Mouse (Mus musculus): ENCODE measurements at regions not wholly inside any gene's neighbourhood (a gene's known extent, or its start where the extent isn't known, plus 50 kb on each side); places are given as distances from the start of the nearest gene placed in this dataset.
"Not testable (repeated sequence)": the region's sequence is repeated elsewhere in the genome, so short reads cannot be mapped to it uniquely, and the experiment has no call there.

DNA sequence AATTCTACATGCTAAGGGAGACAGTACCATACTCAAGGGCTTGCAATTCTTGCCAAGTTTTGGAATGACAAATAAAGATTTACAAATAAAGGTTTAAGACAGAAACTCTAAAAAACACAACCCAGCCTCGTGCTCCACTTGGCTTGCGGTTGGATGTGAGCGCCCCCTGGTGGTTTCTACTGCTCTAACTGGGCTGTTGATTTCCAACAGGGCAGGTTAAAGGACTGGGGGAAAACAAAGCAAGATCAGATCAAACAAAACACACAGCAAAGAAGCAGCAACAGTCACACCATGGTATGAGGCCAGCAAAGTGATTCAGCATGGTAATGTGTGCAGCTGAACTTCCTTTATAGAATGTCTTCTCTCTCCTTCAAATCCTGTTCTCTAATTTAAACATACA is 339.2 kb downstream of the Adam3 start:
- peak; percentile 93 for DNase-seq

DNA sequence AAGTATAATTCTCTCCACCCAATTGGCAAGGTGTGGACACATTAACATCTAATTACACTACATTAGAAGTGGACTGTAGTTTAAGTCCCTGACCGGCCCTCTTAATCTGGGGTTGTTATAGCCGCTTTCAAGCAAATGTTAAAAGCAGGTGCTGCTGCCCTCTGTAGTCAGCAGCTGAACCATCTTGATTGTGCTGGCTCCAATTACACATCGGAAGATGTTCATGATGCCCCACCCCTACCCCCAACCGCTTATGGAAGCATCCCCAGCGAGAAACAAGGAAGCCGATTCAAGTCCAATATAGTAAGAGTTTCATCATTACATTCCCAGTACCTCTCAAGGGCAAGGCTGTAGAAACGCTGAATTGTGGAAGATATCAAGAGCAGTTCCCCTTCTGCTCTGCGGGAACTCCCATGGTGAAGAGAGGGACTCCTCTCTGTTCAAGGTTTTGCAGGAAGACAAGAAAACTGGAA is 341.7 kb downstream of the Adam3 start:
- DNase-seq: no peak

DNA sequence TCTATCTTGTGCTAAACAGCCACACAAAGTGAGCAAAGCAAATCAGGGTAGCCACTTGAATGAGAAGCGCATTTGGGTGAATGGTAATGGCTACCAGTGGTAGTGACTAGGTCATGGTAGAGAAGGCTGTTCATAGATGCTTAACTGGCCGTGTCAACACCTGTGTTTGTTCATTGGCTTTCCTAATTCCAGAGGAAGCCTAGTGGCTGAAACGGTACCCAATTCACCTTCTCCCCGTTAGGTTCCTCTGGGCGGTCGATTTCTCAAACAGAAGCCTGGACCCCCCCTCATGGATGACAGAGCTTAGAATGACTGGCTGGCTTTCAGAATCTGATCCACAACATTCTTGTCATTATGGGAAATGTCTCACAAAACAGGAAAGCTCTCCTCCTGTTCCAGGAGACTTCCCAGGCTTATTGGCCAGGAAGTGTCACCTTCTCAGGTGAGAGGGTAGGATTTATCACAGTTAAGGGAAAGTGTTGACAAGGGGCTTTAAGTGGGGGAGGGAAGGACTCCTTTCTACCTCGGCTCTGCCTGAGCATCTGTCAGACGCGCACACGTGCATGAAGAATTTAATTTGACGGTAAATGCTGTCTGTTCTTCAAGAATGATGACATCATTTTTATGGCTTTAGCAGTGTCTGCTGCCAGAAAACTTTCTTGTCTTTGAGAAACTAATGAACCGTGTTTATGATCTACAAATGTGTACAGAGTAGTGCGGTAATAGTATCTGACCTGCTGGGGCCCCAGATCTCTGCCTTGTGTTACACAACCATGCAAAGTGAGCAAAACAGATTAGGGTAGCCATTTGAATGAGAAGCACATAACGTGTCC is 342.3 kb downstream of the Adam3 start:
- DNase-seq: no peak

DNA sequence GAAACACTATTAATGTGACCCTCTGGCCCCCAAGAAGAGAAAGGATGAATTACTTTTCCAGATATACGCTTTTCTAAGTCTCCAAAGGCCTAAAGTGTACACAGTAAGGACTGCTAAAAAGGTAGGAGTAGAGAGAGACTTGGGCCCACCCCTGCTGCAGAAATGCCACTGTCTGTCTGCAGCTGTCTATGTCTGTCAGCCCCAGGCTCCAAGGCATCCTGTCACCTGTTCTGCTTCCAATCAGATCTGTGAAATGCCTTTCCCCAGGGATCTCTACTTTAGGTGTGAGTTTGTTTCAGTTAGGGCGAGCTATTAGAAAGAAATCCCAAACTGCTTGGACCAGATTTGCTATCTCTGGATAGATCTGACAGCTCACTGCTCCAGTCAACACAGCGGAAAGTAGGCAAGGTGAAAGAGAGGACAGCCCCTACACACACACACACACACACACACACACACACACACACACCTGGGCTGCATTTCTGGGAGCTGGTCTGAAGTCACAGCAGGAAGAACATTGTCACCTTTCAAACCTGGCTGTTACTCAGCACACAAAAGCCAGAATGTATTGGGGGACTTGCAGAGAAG is 343.9 kb downstream of the Adam3 start:
- no peak for DNase-seq

DNA sequence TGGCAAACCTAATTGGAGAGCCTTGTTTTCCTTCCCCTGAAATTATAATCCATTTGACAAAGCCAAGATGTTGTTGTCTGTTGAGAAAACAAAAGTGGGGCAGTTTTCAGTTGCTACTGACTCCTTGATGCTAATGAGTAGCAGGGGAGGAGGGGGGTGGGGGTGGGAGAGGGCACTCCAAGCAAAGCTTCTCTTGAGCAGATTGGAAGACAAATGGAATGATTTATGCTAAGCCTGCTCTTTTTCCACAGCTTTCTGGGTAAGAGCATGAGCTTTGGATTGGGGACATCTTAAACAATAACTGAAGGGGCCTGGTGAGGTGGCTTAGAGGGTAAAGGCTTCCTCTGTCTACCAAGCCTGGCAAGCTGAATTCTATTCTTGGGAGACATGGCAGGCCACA is 347.6 kb downstream of the Adam3 start:
- DNase-seq: no peak

DNA sequence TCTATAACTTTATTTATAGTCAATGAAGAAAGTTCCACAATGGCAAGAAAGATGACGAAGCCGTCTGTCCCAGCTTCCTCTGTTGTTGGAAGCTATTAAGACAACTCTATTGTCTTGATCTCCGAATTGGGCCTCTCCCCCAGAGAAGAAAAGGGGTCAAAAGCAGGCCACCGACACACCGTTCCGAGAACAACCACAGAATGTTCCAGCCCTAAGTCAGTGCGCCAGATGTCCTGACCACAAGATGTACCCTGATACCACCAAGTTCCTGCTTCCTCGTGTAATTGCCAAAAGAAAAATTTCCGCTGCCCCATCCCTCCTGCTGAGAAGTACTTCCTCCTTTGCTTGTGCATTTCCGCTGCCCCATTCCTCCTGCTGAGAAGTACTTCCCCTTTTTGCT is 348.8 kb downstream of the Adam3 start:
- DNase-seq: not testable (repeated sequence)

DNA sequence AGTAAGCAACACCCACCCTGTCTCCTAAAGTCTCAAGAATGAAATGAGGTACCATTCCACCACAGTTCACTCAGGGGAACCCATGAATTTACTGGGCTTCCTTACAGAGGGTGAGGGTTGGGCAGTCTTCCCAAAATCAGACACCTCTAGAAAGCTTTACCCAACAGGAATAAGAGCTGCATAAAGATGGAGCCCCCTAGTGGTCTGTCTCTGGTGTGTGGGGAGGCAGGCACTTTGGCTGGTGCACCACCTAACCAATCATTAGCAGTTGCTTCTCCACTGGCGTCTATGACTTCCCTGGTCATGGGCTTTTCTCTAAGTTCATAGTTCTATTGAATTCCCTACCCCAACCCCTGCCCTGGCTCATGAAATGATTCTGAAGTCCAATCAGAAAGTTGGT is 351.1 kb downstream of the Adam3 start:
- DNase-seq: no peak

DNA sequence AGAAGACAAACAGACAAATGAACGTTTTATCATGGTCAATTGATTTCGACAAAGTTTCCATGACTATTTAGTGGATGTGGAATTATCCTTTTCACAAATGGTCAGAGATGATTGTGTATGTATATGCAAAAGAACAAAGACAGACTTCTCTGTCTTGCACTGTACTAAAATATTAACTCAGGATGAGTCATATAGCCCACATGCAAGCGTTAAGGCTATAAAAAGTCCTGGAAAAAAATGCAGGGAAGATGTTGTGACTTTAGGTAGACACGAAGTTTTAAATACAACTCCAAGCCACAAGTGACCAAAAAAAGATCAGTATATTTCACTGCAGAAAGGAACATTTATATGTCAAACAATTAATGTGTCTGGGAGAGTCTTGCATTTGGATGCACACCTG is 353.6 kb downstream of the Adam3 start:
- no peak for DNase-seq

DNA sequence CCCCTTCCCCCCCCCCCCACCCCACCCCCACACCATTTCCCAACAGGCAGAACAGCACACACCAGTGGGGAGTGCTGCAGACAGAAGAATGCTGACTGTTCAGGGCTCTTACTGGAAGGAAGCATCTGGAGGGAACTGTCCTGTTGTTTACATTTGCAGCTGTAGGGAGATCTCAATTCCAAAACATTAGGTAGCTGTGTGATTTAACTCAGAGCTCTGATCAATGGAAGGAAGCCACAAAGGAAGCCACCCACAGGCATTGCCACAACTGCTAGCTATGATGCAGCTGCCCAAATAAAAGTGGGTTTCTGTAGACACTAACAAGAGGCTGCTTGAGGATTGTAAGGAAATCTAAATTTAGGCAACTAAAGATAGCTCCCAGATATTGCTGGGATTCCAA is 359.7 kb downstream of the Adam3 start:
- DNase-seq: no peak

DNA sequence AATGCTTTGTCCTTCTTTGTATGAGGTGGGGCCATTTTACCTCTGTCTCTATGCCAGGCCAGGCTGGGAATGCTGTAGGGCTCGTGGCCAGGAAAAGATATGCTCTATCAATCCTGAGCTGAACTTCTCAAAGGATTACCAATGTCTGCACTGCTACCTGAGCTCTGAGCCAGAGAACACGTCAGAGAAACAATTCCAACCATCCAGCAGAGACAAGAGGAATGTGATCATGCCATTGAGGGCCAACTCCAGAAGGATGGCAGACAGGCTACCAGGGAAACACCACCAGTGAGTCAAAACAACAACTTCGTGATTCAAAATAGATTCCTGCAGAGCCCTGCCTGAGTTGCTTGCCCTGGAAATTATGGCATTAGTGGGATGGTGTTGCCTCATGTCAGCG is 361.0 kb downstream of the Adam3 start:
- no peak for DNase-seq

DNA sequence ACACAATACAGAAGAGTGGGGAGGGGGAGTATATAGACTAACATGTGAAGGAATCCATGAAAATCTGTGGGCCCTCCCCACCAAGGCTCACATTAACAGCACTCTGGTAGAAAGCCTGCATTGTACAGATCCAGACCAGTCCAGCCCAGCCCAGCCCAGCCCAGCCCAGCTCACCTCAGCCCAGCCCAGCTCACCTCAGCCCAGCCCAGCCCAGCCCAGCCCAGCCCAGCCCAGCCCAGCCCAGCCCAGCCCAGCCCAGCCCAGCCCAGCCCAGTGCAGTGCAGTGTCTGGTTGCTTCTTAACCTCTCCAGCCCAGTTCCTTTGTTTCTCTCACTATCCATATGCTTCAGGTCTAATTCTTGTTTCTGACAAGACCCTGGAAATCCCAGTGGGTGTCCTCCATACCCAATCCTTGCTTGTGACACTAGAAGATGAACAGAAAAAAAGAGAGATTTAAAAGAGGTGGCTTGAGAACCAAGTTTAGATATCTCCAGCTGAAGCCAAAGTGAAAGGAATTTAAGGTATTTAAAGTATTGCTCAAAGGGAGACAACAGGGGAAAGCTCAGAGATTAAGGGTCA is 366.5 kb downstream of the Adam3 start:
- no peak for DNase-seq

DNA sequence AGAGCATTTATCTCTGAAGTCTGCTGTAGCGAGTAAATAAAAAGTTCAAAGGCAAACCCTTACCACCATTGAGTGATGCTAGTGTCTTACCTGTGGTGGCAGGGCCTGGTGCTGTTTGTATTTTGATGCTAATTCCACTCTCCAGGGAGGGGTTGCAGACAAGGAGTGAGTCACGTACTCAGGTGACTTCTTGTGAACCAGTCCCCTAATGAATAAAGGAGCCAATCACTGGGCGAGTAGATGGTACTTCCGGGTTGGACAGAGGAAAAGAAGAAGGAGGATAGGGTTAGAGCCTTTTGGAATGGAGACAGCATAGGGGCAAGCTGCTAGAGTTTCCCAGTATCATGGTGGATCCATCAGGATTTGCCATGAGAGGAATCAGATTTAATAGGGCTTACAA is 370.5 kb downstream of the Adam3 start:
- DNase-seq: no peak

DNA sequence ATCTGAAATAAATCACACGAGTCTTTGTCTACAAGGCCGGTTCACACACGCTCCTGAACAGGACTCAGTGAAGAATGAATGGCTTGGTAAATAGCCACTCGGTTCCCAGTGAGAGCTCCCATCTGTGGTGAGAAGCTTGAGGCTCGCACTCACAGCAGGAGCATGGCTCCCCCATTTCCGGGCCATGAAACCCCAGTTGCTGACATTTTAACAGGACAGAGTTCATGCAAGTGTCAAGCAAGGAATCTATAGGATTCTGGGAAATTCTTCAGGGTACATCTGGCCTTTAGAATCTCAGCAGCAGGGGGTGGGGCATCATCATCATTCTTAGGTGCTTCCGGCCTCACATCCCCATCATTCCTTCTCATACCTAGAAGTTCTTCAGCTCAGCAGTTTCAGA is 371.8 kb downstream of the Adam3 start:
- no peak for DNase-seq

DNA sequence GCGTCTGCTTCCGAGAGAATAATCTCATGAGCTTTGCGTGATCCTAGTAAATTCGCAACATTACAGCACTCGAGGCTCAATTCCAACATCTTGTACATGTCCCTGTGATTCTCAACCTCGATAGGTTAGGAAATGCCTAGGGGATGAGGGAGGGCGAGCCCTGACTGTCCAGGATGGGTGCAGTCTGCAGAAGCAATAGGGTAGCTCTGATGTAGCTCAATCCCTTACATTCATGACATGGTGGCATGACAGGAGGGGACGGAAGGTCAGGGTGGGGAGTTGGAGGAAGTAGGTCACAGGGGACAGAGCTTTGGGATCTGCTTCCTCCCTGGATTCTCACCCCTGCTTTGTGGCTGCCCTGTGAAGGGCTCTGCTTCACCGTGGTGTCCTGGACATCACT is 373.3 kb downstream of the Adam3 start:
- no peak for DNase-seq

DNA sequence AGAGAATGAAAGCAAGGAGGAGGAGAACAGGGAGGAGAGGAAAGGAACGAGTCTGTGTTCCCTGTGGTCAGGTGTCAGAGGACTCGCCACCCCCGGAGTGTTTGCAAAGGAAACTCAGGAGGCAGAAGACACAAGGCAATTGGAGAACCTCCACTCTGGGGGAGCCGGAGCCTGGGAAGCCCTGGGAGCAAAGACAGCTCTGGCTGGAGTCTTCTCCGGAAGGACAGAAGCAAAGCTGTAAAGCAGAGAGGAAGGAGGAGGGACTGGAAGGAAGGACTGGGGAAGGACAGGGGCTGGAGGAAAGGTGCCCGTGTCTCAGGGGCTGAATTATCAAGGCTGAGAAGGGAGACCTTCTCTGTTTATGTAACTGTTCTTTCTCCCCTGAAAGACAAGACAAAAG is 373.9 kb downstream of the Adam3 start:
- DNase-seq: no peak

DNA sequence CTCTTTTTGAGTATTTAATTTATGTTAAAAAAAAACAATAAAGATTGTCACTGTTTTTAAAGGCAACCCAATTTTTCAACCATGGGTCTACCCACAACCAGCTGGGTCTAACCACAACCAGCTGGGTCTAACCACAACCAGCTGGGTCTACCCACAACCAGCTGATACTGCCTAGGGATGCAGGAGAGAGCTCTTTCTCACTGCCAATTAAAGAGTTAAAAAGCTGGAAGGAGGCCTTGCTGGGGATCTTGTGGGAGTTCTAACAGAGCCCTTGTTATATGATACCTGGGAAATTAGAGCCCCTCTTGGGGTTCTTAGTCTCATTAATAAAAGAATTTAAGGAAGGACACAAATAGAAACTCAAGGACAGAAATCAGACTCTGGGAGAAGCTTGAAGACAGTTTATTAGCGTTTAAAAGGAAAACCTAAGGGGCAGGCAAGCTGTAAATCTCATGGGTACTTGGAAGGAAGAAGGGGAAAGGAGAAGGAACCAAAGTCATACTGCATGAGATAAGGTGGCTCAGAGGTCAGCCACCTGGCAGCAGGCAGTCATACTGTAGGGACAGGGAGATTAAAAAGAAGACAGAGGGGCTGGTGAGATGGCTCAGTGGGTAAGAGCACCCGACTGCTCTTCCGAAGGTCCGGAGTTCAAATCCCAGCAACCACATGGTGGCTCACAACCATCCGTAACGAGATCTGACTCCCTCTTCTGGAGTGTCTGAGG is 379.1 kb downstream of the Adam3 start:
- no peak for DNase-seq

DNA sequence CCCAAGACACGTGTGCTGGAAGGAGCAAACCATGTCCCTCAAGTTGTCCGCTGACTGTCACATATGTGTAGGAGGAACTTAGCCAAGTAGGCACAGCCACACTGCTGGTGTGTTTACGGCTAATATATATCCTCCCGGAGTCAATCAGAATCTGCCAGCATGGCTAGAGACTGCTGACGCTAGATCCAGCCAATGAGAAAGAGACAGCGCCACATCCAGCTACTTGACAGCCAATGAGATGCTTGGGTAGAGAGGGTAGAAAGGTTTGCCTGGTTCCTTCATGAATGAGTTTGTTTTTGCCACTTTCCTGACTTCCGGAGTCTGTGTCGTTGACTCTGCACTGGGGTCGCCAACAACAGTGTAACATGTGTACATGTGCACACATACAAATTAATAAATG is 387.0 kb downstream of the Adam3 start:
- no peak for DNase-seq

DNA sequence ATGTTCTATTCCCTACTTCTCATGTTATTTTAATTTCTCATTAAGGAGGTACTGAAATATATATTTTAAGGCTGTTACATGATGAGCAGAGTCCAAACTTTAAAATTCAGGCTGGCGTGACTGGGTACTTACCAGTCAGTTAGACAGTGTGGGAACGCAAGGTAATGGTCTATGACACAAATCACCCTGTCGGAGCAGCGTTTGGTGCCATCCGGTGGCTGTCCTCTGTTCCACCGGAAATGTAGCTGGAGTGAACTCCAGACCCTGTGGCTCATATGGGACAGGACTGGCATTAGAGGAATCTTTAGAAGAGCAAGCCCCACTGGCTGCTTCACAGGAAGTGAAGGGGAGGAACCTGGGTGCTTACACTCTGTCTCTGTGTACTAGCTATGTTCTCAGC is 388.0 kb downstream of the Adam3 start:
- peak; percentile 30 for DNase-seq

DNA sequence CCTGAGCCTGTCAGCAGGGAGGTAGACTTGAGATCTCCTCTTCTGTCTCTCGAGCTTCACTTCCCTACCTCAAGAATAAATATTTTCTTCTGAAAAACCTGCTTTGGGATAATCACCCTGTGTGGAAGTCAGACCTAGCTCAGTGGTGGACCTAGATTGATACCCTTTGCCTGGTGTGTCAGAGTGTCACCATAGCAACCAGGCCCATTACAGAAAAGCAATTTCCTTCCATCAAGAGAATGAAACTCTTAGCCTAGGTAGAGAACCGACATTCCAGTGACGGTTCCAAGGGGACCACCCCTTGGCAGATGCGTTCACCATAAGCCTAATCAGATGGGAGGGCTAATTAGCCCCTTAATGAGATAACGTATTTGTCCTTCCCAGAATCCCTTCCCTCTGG is 389.9 kb downstream of the Adam3 start:
- no peak for DNase-seq

DNA sequence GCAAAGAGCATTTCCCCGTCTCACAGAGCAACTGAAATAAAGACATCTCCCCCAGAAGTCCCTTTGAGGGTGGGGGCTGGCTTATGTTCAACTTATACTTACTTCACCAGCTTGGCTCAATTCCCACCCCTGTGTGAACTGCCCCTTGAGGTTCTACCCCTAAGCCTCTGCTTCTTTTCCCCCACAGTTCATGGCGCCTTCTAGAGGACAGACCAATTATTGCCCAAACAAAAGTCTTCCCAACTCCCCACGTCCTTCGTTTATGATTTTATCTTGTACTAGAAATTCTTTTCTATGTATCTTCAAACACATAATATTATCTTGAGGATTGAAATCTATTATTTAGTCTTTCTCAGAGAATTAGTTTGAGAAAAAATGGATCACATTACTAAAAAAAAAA is 391.9 kb downstream of the Adam3 start:
- no peak for DNase-seq

DNA sequence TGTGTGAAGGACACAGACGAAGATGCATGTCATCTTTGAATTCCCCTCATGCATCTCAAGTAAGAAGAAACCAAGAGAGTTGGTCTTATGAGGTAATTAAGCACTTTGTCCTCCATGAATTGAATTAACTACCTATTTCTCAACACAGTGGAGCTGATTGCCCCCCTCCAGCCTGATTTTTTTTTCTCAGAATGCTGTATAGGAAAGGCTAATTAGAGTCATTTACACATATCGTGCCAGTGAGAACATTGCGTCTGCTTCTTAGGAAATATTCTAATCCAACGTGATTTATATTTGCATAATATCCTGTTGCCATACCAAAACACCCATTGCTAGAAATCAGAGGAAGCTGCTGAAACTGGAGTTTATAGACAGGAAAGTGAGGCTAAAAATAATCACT is 414.8 kb downstream of the Adam3 start:
- DNase-seq: no peak

DNA sequence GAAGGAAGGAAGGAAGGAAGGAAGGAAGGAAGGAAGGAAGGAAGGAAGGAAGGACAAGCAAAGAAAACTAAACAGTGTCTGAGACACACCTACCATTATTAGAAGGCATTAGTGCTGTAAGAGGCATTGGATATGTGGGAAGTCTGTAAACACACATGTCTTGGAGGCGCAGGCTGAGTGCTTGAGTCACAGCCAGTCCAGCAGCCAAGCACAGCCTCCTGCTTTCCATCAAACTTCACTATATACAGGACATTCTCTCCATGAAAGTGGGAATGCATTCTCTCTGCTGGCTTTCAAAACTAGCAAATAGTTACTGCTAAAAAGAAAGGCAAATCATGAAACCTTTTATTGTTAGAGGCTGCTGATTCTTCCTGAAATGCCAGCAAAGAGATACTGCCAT is 431.1 kb downstream of the Adam3 start:
- DNase-seq: no peak

DNA sequence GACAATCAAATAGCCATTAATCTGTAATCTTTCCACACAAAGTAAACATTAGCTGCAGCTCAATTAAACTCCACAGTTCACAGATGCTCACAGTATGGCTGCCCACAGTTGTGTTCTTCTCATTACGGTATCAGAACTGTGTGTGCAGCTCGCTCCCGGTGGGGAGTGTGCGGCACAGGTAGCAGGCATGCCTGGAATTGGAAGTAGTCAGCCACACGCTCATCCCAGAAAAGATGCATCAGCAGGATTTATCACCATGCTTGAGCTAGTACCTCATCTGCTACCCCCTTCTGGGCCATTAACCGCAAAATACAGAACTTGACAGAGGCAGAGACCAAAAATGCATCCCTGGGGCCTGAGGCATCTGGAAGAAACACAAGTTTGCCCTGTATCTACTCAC is 437.8 kb downstream of the Adam3 start:
- DNase-seq: no peak

DNA sequence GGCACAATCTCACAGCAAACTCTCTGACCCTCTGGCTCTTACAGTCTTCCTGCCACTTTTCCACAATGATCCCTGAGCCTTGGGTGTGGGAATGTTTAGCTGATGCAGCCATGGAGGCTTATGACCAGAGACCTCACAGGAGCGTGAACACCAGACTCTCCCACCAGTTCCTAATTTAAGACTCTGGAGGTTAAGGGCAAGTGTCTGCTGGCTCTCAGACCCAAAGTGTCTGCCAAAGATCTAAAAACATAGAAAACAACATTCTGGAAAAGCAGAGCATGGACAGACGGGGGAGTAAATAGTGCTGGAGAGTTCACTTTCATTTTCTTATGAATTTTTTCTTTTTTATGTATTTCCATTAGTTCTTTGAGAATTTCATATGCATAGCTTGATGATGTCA is 440.7 kb downstream of the Adam3 start:
- DNase-seq: no peak
